Mouse (Mus musculus) monocyte, adult 2 months (primary cell): ENCODE measurements around the gene Meis1.

Experiments
- DNase-seq, 2 experiments: peaks; one replicate each; pipeline ENCODE4 v3.0.0; 2022; ENCODE audit warnings: low spot score in 2 of 2, low read depth in 1 of 2

Gene Meis1

GRCm38 (mm10) chr11:18845466-18845865 is 173.3 kb downstream of the Meis1 start:
- no peak for DNase-seq

- no peak for DNase-seq
Measured at GRCm38 (mm10) chr11:18830087-18830486, 188.7 kb downstream of the Meis1 start.
